In the genomic region with DNA sequence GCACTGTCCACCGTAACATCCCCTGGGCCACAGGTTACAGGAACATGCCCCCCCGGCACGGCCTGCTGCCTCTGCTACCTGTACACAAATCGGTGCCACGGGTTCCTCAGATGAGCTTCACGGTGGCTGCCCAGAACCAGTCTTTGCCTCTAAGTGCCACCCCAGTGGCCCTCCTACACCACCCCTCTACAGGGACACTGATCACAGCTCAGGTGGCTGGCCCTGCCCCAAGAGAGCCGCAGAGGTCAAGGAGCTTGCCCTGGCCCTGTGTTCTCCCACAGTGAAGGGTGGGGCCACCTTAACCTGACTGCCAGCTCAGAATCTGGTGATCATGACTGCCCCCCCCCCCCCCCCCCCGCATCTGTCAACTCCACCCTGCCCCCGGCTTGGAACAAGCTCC, we compare ENCODE assay signal across 8 mouse cellular contexts. TPM values are rescaled to one million over a fixed set of nuclear protein-coding genes. Genes with fewer than 3 reads are reported as not detected.
DNase-seq lines count a peak whose midpoint lies in the region; ATAC-seq and TF ChIP-seq lines count a peak whose summit lies in the region.

A gene (plus strand): TSS at position 378 of the 400 bp plus-strand sequence.

- ATAC-seq in kidney, embryonic 15.5 days (replicated peaks; ENCODE audit: low FRiP score): no peak

- 78% methylated on average over 8 of the region's 9 CpGs for WGBS in heart, embryonic 10.5 days
- 68% methylated on average over 8 of the region's 9 CpGs for WGBS in kidney, embryonic 15.5 days

- TF ChIP-seq POLR2A in cortical plate, adult 2 months (IDR thresholded peaks at IDR 0.05; ENCODE audit: extremely low read depth, insufficient read depth, low read length): no peak

- peaks cover 55% of the 10 kb centered on the region for H3K36me3 ChIP-seq in heart, embryonic 10.5 days
- H3K36me3 ChIP-seq in kidney, embryonic 15.5 days: peaks cover 47% of the 10 kb centered on the region

- TF ChIP-seq CTCF in cortical plate, adult 2 months (IDR thresholded peaks at IDR 0.05; ENCODE audit: extremely low read depth, insufficient read depth, low read length): no peak

- DNase-seq in cerebellum, adult 9-10 months: peak; percentile 51
- DNase-seq in cerebellum, postnatal 36 days: no peak
- DNase-seq in heart, embryonic 10.5 days (ENCODE audit: low spot score): no peak
- DNase-seq in lung, adult 18-20 months: peak; percentile 82 to 87
- peak; percentile 69 for DNase-seq in skeletal muscle tissue, adult 2 months (ENCODE audit: low read depth, low spot score)
- no peak for DNase-seq in retina, postnatal 1 day

- peak within 1 kb of the TSS; percentile 89 for H3K4me2 ChIP-seq in kidney, embryonic 15.5 days

- H3K27ac ChIP-seq in cortical plate, adult 2 months (ENCODE audit: insufficient read depth, low read length): no peak within 1 kb of the TSS
- peak within 1 kb of the TSS; percentile 87 for H3K27ac ChIP-seq in heart, embryonic 10.5 days
- H3K27ac ChIP-seq in kidney, embryonic 15.5 days: peak within 1 kb of the TSS; percentile 97

- no peaks in the 10 kb centered on the region for H3K9me3 ChIP-seq in heart, embryonic 10.5 days
- no peaks in the 10 kb centered on the region for H3K9me3 ChIP-seq in kidney, embryonic 15.5 days (replicated peaks)

- peak within 1 kb of the TSS; percentile 86 for H3K9ac ChIP-seq in kidney, embryonic 15.5 days

- peak within 1 kb of the TSS; percentile 89 for H3K4me3 ChIP-seq in cortical plate, adult 2 months (ENCODE audit: insufficient read depth, low read length)
- H3K4me3 ChIP-seq in heart, embryonic 10.5 days: peak within 1 kb of the TSS; percentile 78
- H3K4me3 ChIP-seq in kidney, embryonic 15.5 days (replicated peaks): peak within 1 kb of the TSS; percentile 95

- no peaks in the 10 kb centered on the region for H3K27me3 ChIP-seq in heart, embryonic 10.5 days (ENCODE audit: insufficient read depth, poor library complexity, severe bottlenecking)
- H3K27me3 ChIP-seq in kidney, embryonic 15.5 days: no peaks in the 10 kb centered on the region

- H3K4me1 ChIP-seq in cortical plate, adult 2 months (ENCODE audit: control insufficient read depth, insufficient read depth, low read length): peaks cover 3% of the 10 kb centered on the region; the same call in 1 of the 2 replicates
- peaks cover 40% of the 10 kb centered on the region for H3K4me1 ChIP-seq in heart, embryonic 10.5 days
- H3K4me1 ChIP-seq in kidney, embryonic 15.5 days: peaks cover 48% of the 10 kb centered on the region

RNA-seq across cellular contexts. Expression of the gene that starts here (rescaled TPM):
- polyA plus RNA-seq in cortical plate, adult 2 months (2012; rRNA removed): 154 and 157 TPM in 2 replicates
- polyA plus RNA-seq in heart, embryonic 10.5 days (2016; fragmentation: Nextera tagmentation; extraction: Ambion mirVana): 143 and 180 TPM in 2 replicates
- polyA plus RNA-seq in kidney, embryonic 15.5 days (2015; fragmentation: Nextera tagmentation; extraction: Ambion mirVana): 146 and 147 TPM in 2 replicates

Comparison
In these comparisons a context has a peak if more than half of its experiments do, and no peak if none do; other contexts are left out.
1. DNase-seq: peak in cerebellum, adult 9-10 months (single experiment), lung, adult 18-20 months (2 of 2) and skeletal muscle tissue, adult 2 months (single experiment); none in cerebellum, postnatal 36 days (0 of 2), heart, embryonic 10.5 days (single experiment) and retina, postnatal 1 day (single experiment).
2. Peak in every context shown above with its lines, with median percentiles within 50 percentile points of each other: H3K4me3 ChIP-seq.